Mouse (Mus musculus) heart, embryonic 13.5 days (tissue): ENCODE results near the gene Efcab9. TPM values are rescaled to one million over a fixed set of nuclear protein-coding genes. Genes with fewer than 3 reads are reported as not detected.

ENCODE experiments used
- ATAC-seq: fragments of 200-750 bp; cut with Nextera tagmentation; 2 replicates; pipeline ENCODE4 v1.8.0; 2017; ENCODE audit warnings: moderate TSS enrichment; ENCODE audit not compliant: insufficient number of reproducible peaks, low FRiP score, low TSS enrichment; ENCODE audit errors: extremely low read depth
- H3K27ac ChIP-seq: fragments of 300-500 bp; sonication (generic); replicated peaks from 2 replicates; pipeline ENCODE4 v1.5.1; 2015; ENCODE audit warnings: moderate library complexity, mild to moderate bottlenecking, inconsistent platforms
- H3K27me3 ChIP-seq: fragments of 300-500 bp; sonication (generic); replicated peaks from 2 replicates; pipeline ENCODE4 v1.6.1; 2015; ENCODE audit warnings: mild to moderate bottlenecking, inconsistent platforms
- H3K36me3 ChIP-seq: fragments of 300-500 bp; sonication (generic); 2 replicates; pipeline ENCODE4 v1.6.1; 2015; ENCODE audit warnings: mild to moderate bottlenecking, inconsistent platforms
- H3K4me1 ChIP-seq: fragments of 300-500 bp; sonication (generic); 2 replicates; pipeline ENCODE4 v1.6.1; 2015; ENCODE audit warnings: inconsistent platforms
- H3K4me2 ChIP-seq: fragments of 300-500 bp; sonication (generic); 2 replicates; pipeline ENCODE4 v1.6.1; 2015; ENCODE audit warnings: inconsistent platforms, mild to moderate bottlenecking, moderate library complexity
- H3K4me3 ChIP-seq: fragments of 300-500 bp; sonication (generic); 2 replicates; pipeline ENCODE4 v1.5.1; 2015; ENCODE audit warnings: moderate library complexity, mild to moderate bottlenecking, inconsistent platforms
- H3K9ac ChIP-seq: fragments of 300-500 bp; sonication (generic); 2 replicates; pipeline ENCODE4 v1.6.1; 2015; ENCODE audit warnings: inconsistent platforms, mild to moderate bottlenecking, moderate library complexity
- H3K9me3 ChIP-seq: fragments of 300-500 bp; sonication (generic); 2 replicates; pipeline ENCODE4 v1.6.1; 2016; ENCODE audit warnings: inconsistent platforms
- WGBS: fragments of 180-500 bp; shearing (Covaris S2); methylation state at CpG from one replicate; pipeline ENCODE4 v1.1.7; 2015; ENCODE audit warnings: mixed read lengths; 5-methylcytosine and 5-hydroxymethylcytosine counted together
- polyA plus RNA-seq: library from polyadenylated mRNA; unstranded; fragments of >200 nt; fragmentation: Nextera tagmentation; extraction: Ambion mirVana; gene quantifications from 2 replicates; pipeline ENCODE4 v1.2.1, GENCODE M21; 2015

Efcab9 gene
- polyA plus RNA-seq, 1 experiment from 2014 or later, result 0.25 TPM

- no peaks in the 10 kb centered on the region for H3K27me3 ChIP-seq
- no peak overlapping the region for H3K9ac ChIP-seq
- H3K27ac ChIP-seq, result no peak overlapping the region
- H3K4me2 ChIP-seq, result no peak overlapping the region
- H3K4me1 ChIP-seq, result peaks cover 47% of the 10 kb centered on the region
- H3K9me3 ChIP-seq, result no peaks in the 10 kb centered on the region
- peaks cover 6% of the 10 kb centered on the region; the same call in 1 of the 2 replicates for H3K36me3 ChIP-seq
- no peak for ATAC-seq
- no peak overlapping the region for H3K4me3 ChIP-seq
These were observed 43.5 kb downstream of the Efcab9 start for GRCm38 (mm10) chr11:32488344-32488743.

DNA sequence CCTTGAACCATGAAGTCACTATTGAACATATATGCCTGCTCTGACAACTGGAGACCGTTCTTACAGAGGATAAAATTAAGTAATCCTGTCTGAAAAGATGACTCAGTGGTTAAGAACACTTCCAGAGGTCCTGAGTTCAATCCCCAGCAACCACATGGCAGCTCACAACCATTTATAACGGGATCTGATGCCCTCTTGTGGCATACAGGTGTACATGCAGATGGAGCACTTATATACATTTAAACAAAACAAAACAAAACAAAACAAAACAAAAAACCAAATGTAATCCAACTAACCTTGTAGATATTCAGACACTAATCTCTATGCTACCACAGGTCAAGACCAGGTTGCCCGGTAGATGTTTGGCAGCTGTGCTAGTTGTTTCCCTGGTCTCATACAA, 44.4 kb downstream of the Efcab9 start:
- H3K4me2 ChIP-seq, result no peak overlapping the region
- ATAC-seq, result no peak
- WGBS, result 88% methylated on average over 3 of the region's 3 CpGs
- H3K27me3 ChIP-seq, result no peaks in the 10 kb centered on the region
- no peak overlapping the region for H3K4me3 ChIP-seq
- H3K27ac ChIP-seq, result no peak overlapping the region
- peaks cover 45% of the 10 kb centered on the region for H3K4me1 ChIP-seq
- no peak overlapping the region for H3K9ac ChIP-seq
- no peaks in the 10 kb centered on the region for H3K9me3 ChIP-seq
- H3K36me3 ChIP-seq, result peaks cover 6% of the 10 kb centered on the region; the same call in 1 of the 2 replicates

DNA sequence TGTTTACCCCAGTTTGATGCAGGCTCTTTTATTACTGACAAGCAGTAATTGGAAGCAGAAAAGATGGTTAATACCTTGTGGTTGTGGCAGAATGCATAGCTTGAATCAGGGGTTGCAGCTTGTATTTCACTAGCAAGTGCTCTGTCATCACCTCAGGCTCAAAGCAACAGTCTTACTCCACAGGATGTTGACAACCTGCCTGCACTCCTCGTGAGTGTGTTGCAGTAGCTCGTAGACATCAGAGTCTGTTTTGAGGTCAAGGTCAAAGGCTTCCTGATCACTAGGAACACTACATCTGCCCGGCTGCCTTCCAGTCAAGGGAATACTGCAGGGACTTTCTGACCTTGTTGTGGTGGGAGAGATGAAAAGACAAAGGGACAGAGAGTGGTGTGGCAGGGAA, 45.3 kb downstream of the Efcab9 start:
- Histone ChIP-seq H3K4me2 (no peak overlapping the region), H3K27me3 (no peaks in the 10 kb centered on the region), H3K9me3 (no peaks in the 10 kb centered on the region), H3K27ac (peak overlapping the region; percentile 45; the same call in 1 of the 2 replicates), H3K4me1 (peaks cover 45% of the 10 kb centered on the region), H3K36me3 (peaks cover 6% of the 10 kb centered on the region; the same call in 1 of the 2 replicates), H3K4me3 (no peak overlapping the region), H3K9ac (no peak overlapping the region)
- ATAC-seq, result no peak
- WGBS, result 22% methylated on average over 3 of the region's 3 CpGs

DNA sequence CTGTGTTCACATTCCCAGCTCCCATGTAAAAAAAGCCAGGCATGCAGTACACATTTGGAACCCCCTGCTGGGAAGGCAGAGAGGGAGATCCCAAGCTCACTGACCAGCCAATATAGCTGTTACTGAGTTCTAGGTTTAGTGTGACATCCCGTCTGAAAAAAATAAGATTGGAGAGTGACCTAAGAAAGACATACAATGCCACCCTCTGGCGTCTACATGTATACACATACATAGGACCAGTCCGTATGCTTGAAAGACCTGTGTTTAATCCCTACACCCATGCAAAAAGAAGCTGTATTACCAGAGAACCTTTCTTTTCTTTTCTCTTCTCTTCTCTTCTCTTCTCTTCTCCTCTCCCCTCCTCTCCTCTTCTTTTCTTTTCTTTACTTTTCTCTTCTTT, 46.6 kb downstream of the Efcab9 start:
- 64% methylated on average over 3 of the region's 3 CpGs for WGBS
- no peak for ATAC-seq

DNA sequence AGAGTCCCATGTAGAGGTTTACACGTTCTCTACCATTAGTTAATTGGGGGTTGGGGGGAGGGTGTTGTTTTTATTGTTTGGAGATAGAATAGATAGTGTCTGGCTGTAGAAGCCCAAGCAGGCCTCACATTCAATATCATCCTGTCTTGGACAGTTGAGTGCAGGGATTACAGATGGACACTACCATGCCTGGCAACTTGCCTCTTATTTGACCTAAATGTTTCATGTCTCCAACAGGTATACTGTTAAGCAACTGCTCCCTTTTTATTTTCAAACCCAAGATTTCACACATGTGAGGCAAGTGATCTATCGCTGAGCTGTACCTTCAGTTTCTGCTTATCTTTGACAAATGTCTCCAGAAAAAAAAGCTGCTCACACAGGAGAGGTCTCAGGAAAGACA, 50.4 kb downstream of the Efcab9 start:
- H3K4me3 ChIP-seq, result no peak overlapping the region
- H3K4me1 ChIP-seq, result peaks cover 6% of the 10 kb centered on the region
- H3K27ac ChIP-seq, result no peak overlapping the region
- H3K4me2 ChIP-seq, result no peak overlapping the region
- H3K36me3 ChIP-seq, result no peaks in the 10 kb centered on the region
- 69% methylated on average over 2 of the region's 2 CpGs for WGBS
- H3K9ac ChIP-seq, result no peak overlapping the region
- ATAC-seq, result no peak
- no peaks in the 10 kb centered on the region for H3K9me3 ChIP-seq
- no peaks in the 10 kb centered on the region for H3K27me3 ChIP-seq

More for the DNA sequence above, 46.6 kb downstream of the Efcab9 start:
- H3K9ac ChIP-seq, result no peak overlapping the region
- H3K27ac ChIP-seq, result no peak overlapping the region
- peaks cover 37% of the 10 kb centered on the region for H3K4me1 ChIP-seq
- no peak overlapping the region for H3K4me2 ChIP-seq
- no peak overlapping the region for H3K4me3 ChIP-seq
- peaks cover 6% of the 10 kb centered on the region; the same call in 1 of the 2 replicates for H3K36me3 ChIP-seq
- H3K9me3 ChIP-seq, result no peaks in the 10 kb centered on the region
- no peaks in the 10 kb centered on the region for H3K27me3 ChIP-seq

GRCm38 (mm10) chr11:32475487-32476236, 56.2 kb downstream of the Efcab9 start:
- ATAC-seq, result no peak
- H3K36me3 ChIP-seq, result no peaks in the 10 kb centered on the region

GRCm38 (mm10) chr11:32474725-32475124, 57.2 kb downstream of the Efcab9 start:
- Histone ChIP-seq H3K27ac (no peak overlapping the region), H3K4me2 (no peak overlapping the region), H3K27me3 (no peaks in the 10 kb centered on the region), H3K4me1 (peaks cover 9% of the 10 kb centered on the region), H3K4me3 (no peak overlapping the region), H3K9ac (no peak overlapping the region), H3K36me3 (no peaks in the 10 kb centered on the region), H3K9me3 (no peaks in the 10 kb centered on the region)
- ATAC-seq, result no peak
- WGBS, result 75% methylated on average over 3 of the region's 3 CpGs

More at GRCm38 (mm10) chr11:32475487-32476236, 56.2 kb downstream of the Efcab9 start:
- H3K27me3 ChIP-seq, result no peaks in the 10 kb centered on the region
- no peak overlapping the region for H3K4me3 ChIP-seq
- WGBS, result 76% methylated on average over 5 of the region's 5 CpGs
- no peak overlapping the region for H3K9ac ChIP-seq
- H3K4me1 ChIP-seq, result peaks cover 9% of the 10 kb centered on the region
- no peaks in the 10 kb centered on the region for H3K9me3 ChIP-seq
- H3K27ac ChIP-seq, result no peak overlapping the region
- H3K4me2 ChIP-seq, result no peak overlapping the region

Other genes starting within 250 kb of the Efcab9 start
- 17,648 and 28,254 TPM in 2 replicates for gene Hba-a1, start 248.6 kb downstream of the Efcab9 start, polyA plus RNA-seq
- 9.6 and 10.0 TPM in 2 replicates for gene Hbq1b, start 245.1 kb downstream of the Efcab9 start, polyA plus RNA-seq
- 42,363 and 67,294 TPM in 2 replicates for gene Hba-a2, start 235.6 kb downstream of the Efcab9 start, polyA plus RNA-seq
- 4.6 and 8.0 TPM in 2 replicates for gene Hbq1a, start 232.0 kb downstream of the Efcab9 start, polyA plus RNA-seq
- gene Sh3pxd2b, start 184.3 kb downstream of the Efcab9 start, polyA plus RNA-seq, result 11.5 and 12.1 TPM in 2 replicates
- gene Ubtd2, start 76.7 kb downstream of the Efcab9 start, polyA plus RNA-seq, result 26.5 and 26.8 TPM in 2 replicates
- gene Stk10, start 1.2 kb upstream of the Efcab9 start, polyA plus RNA-seq, result 2.3 and 2.6 TPM in 2 replicates
- 59.6 and 60.8 TPM in 2 replicates for gene Fbxw11, start 110.6 kb upstream of the Efcab9 start, polyA plus RNA-seq